Mouse (Mus musculus) megakaryocyte, adult 5-6 weeks (primary cell): Measurements from ENCODE around the gene Tent4b. TPM values are rescaled to one million over a fixed set of nuclear protein-coding genes. Genes with fewer than 3 reads are reported as not detected.

Experiments
- ATAC-seq: 2 replicates; pipeline ENCODE4 v1.8.0; 2016; ENCODE audit warnings: mild to moderate bottlenecking, inconsistent platforms; ENCODE audit not compliant: poor library complexity, severe bottlenecking
- total RNA-seq, 2 experiments: library from RNA; stranded (forward) in 1 of 2; stranded (reverse) in 1 of 2; fragments of 153-499, 151-499 nt in 1 of 2; fragments of 221-1000, 200-1000 nt in 1 of 2; gene quantifications; 2 replicates each; pipeline versions ENCODE4 v1.2.3 to v1.2.4; 2015 to 2017

The Tent4b gene
- total RNA-seq, 2 experiments from 2014 or later = 30.2 to 40.6 TPM

DNA sequence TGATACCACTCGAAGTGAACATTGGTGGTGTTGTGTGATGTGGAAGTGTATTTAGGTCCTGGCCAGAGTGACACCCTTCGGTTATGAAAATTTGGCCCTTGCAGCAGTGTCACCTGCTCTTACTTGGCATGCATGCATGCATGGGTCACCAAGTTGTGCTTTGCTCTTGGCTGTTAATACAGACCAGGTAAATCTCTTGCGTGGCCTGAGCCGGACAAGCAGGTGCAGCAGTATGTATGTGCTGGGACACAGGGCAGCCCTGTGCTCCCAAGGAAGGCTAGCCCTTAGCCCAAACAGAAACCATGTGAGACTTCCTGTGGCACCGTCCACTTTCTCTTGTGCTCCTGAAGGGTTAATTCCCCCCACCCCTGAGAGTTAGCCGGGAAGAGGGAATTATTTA is 28.8 kb downstream of the Tent4b start:
- peak; percentile 30; the same call in 1 of the 2 replicates for ATAC-seq

GRCm38 (mm10) chr8:88228286-88228685 is 29.3 kb downstream of the Tent4b start:
- peak; percentile 27; the same call in 1 of the 2 replicates for ATAC-seq

DNA sequence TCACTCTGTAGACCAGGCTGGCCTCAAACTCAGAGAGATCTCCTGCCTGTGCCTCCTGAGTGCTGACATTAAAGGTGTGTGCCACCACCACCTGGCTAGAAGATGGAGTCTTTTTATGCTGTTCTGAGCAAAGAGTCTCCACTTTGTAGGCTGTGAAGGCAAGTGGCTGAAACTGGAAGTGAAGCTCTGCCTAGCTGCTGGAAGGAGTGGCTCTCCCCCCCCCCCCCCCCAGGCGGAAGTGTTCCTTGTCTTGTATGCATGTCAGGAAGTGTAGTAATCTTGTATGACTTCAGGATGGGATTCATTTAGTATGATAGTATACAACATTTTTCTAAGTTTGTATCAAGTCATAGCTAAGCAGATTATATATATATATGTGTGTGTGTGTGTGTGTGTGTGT is 29.8 kb downstream of the Tent4b start:
- peak; percentile 84 for ATAC-seq

GRCm38 (mm10) chr8:88236666-88237065 is 37.7 kb downstream of the Tent4b start:
- ATAC-seq = no peak

GRCm38 (mm10) chr8:88237606-88238005 is 38.6 kb downstream of the Tent4b start:
- 0 out of 2 replicates have a peak, but pooled peaks have one; percentile 33 for ATAC-seq

DNA sequence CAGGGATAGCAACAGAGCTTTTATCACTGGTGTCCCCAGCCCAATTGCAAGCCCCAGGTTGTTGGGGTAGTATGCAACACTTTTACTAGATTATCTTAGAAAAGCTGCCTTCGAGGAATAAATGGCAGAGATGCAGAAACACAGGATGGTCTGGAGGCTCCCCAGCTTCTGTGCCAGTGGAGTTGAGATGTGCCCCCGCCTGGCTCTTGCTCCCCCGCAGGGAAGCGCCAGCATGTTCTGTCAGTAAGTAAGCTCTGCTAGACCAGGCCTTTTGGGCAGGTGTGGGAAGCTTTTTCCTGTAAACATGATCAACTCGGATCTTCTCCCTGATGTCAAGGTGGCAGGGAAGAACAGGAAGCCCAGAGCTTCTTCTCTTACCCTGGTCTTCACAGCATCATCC is 40.3 kb downstream of the Tent4b start:
- no peak for ATAC-seq

- peak; percentile 74 for ATAC-seq
Measured at GRCm38 (mm10) chr8:88241871-88242270, 42.9 kb downstream of the Tent4b start.

DNA sequence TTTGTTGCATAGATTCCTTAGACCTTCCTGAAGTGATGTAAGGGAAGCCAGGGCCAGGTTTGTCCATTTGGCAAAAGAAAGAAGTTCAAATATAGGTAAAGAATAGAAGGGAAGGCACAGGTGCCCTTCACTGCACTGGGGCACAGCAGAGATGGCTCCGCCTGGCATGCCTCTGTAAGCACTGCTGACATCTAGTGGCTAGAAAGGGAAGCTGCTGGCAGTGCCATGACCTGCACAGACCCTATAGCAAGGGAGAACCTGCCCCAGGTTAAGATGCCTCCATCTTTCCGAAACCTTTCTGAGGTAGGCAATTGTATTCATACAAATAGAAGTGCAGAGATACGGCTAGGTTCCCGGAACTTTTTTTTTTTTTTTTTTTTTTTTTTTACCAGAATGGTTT is 45.3 kb downstream of the Tent4b start:
- peak; percentile 99 for ATAC-seq

GRCm38 (mm10) chr8:88252791-88253190 is 53.8 kb downstream of the Tent4b start:
- peak; percentile 59; the same call in 1 of the 2 replicates for ATAC-seq

GRCm38 (mm10) chr8:88254957-88255356 is 55.9 kb downstream of the Tent4b start:
- no peak for ATAC-seq

GRCm38 (mm10) chr8:88258024-88258423 is 59.0 kb downstream of the Tent4b start:
- no peak for ATAC-seq

DNA sequence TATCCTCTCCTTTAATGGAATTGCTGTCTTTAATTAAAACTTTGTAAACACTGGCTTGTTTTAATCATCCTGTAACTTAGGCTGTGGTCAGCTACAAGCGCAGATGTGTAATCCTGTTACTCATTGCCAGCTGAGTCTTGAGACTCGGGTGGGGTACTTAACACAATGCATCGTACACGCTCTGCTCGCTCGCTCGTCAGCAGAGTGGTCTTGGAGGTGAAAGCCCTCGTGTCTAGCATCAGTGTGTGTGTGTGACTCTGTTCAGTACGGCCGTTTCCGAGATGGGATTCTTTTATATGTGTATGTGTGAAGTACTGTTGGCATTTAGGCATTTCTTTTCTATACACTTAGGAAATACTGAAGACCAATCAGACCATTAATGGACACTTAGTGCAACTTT is 59.5 kb downstream of the Tent4b start:
- no peak for ATAC-seq

DNA sequence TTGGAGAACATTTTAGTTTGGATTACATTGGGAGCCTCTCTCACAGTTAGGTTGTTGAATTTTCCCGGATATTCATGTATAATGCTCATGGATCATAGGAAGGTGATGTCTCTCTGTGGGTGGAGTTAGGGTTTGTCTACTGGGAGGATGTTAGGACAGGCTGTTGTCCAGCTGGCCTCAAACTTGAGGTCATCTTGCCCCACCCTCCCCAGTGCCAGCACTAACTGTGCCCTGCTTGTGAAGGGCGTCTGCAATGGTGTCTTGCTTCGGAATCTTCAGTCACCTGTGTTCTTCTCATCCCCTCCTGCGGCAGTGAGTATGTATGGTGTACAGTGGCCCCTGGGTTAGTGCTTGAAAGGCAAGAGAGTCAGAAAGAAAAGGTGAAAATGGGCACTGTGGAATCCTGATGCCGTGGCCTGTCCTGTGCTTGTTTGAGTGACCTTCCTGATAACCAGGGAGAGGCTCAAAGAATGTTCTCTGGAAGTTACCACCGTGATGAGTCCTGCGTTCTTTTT is 61.5 kb downstream of the Tent4b start:
- no peak for ATAC-seq

- peak; percentile 48 for ATAC-seq
Measured at GRCm38 (mm10) chr8:88262831-88263635, 64.0 kb downstream of the Tent4b start.

DNA sequence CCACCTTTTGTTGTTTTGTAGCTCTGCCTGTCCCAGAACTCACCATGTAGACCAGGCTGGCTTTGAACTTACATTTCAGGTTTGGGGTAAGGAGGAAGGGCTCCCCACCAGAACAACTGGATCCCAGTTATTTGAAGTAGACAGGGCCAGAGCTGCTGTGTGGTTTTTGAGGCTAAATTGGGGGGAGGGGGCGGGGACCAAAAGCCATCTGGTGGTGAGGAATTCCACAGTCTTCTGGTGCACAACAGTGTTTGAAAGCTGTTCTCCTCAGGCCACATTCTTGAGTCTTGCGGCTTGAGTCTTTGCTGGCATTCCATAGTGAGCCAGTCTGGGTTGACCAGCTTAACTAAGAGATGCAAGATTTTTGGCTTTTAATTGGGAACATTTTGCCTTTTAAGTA is 66.5 kb downstream of the Tent4b start:
- ATAC-seq = no peak

DNA sequence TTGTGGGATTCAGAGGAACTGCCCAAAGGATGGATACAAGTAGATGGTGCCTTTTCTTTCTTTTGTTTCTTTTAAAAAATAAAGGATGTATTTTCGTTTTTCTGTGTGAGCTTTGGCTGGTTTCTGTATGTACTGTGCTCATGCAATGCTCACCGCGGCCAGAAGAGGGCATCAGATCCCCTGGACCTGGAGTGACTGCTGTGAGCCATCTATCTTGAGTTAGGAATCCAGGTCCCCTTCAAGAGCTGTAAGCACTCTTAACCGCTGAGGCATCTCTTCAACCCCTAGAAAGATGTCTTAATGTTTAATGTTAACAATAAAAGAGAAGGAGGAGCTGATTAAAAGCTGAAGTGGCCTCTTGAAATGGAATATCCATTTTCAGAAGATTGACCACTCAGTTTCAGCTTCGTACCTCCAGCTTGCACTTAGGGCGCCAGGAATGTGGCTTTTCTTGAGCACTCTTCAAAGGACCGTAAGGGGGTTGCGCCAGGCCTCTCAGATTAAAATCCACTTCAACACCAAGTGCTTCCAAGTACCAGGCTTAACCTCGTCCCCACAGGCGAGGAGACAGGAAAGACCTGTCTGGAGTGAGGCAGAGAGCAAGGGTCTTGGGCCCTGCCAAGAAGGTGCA is 67.3 kb downstream of the Tent4b start:
- peak; percentile 83 for ATAC-seq

DNA sequence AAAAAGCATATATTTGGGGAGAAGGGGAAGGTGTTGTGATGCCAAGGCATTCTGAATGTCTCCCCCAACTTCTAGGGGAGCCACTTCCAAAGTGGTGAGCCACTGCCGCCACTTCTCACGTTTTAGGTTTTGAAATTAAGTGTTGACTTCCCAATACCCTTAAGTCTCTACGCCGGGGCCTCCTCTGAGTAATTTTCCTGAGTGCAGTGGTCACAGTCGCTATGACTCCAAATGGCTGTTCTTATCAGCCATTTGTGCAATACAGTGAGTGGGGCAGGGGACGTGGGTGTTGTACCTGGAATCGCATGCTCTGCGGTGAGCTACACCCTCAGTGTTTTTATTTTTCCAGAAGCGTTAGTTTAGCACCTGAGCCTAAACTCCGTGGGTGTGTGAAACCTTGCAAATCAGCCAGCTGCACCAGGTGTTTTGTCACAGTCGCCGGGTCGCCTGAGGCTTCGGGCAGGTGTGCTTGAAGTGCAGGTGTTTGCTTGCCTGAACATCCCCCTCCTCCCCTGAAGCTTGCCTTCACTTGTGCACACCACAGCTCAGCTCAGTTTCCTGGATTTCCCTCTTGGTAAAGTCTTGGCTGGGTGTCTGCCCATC is 67.9 kb downstream of the Tent4b start:
- ATAC-seq = no peak

GRCm38 (mm10) chr8:88269107-88269875 is 70.3 kb downstream of the Tent4b start:
- ATAC-seq = peak; percentile 60

DNA sequence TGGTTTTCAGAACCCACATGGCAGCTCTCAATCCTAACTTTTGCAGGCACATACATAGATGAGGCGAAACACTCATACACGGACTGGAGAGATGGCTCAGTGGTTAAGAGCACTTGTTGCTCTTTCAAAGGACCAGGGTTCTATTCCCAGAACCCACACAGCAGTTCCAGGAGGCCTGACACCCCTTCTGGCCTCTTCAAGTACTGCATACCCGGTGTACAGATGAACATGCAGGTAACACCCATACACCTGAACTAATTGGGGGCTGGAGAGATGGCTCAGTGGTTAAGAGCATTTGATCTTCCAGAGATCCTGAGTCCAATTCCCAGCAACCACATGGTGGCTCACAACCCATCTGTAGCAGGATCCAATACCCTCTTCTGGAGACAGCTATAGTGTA is 71.1 kb downstream of the Tent4b start:
- ATAC-seq = no peak

GRCm38 (mm10) chr8:88272231-88273050 is 73.4 kb downstream of the Tent4b start, which contains the start of gene Adcy7:
Adcy7 (plus strand) TSS chr8:88272403.
- peak; percentile 76 for ATAC-seq
